Mouse (Mus musculus) hindlimb bud, embryonic 11.5 days (tissue): ENCODE data around the gene Dld.

Experiments
- DNase-seq: peaks from one replicate; pipeline ENCODE4 v3.0.0-alpha.2; 2012; ENCODE audit warnings: low read depth, low spot score; ENCODE audit errors: extremely low spot score

The Dld gene

GRCm38 (mm10) chr12:31295505-31295904 lies 55.7 kb downstream of the Dld start:
- DNase-seq, result peak; percentile 77

GRCm38 (mm10) chr12:31294996-31295395 lies 56.3 kb downstream of the Dld start:
- no peak for DNase-seq

- no peak for DNase-seq
These were observed 56.7 kb downstream of the Dld start for GRCm38 (mm10) chr12:31294526-31294925.

GRCm38 (mm10) chr12:31293361-31294142 lies 57.7 kb downstream of the Dld start:
- no peak for DNase-seq

GRCm38 (mm10) chr12:31290951-31291350 lies 60.3 kb downstream of the Dld start:
- DNase-seq, result no peak

- no peak for DNase-seq
These were observed 62.2 kb downstream of the Dld start for GRCm38 (mm10) chr12:31289046-31289445.

- no peak for DNase-seq
These were observed 67.6 kb downstream of the Dld start for GRCm38 (mm10) chr12:31283617-31284136.

- DNase-seq, result no peak
These were observed 68.1 kb downstream of the Dld start for GRCm38 (mm10) chr12:31283131-31283530.

- DNase-seq, result no peak
These were observed 69.0 kb downstream of the Dld start for GRCm38 (mm10) chr12:31282241-31282640.
